Mouse (Mus musculus) kidney, adult 10 weeks (tissue): ENCODE data around the gene Gm8677. TPM values are rescaled to one million over a fixed set of nuclear protein-coding genes. Genes with fewer than 3 reads are reported as not detected.

Experiments used
- polyA plus RNA-seq: library from polyadenylated mRNA; stranded (reverse); fragments of 350-450 nt; fragmentation: Illumina TruSeq; extraction: RNeasy Lipid Tissue Mini Kit (QIAGEN cat#74804); gene quantifications from one replicate; pipeline ENCODE4 v1.2.3, GENCODE M21; 2014; ENCODE audit warnings: low read depth, low replicate concordance

Gm8677 gene
- not detected for polyA plus RNA-seq

DNA sequence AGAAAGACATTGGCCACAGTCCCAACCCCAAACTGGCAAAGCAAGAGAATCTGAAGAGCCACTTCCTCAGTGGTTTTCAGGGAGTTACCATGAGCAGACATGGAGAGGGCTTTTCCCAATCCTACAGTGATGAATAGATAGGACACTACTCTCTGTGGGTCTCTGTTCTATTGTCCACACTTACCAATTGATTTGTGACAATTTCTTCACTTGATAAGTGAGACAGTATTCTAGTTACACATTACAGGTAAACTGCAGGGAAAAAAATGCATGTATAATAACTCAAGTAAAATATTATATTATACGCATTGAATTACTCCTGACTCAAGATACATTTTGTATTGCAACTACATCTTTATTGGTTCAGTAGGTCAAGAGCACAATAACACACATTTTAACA is at the start of gene Gm8677:
Gm8677 (minus strand) TSS at position 101 of the 400 bp plus-strand sequence.

DNA sequence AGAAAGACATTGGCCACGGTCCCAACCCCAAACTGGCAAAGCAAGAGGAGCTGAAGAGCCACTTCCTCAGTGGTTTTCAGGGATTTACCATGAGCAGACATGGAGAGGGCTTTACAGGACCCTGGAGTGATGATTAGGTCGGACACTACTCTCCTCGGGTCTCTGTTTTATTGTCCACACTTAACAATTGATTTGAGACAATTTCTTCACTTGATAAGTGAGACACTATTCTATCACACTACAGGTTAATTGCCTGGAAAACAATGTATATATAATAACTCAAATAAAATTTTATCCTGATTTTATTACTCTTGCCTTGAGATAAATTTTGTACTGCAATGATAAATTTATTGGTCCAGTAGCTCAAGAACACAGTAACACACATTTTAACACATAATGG is 30.6 kb upstream of the Gm8677 start, which contains the start of gene Gm4201:
Gm4201 (minus strand) TSS at position 101 of the 400 bp plus-strand sequence.

GRCm38 (mm10) chr7:22522667-22523066 is 12.0 kb downstream of the Gm8677 start, which contains the start of gene Vmn1r152:
Gene Vmn1r152 (plus strand): TSS chr7:22522967.

DNA sequence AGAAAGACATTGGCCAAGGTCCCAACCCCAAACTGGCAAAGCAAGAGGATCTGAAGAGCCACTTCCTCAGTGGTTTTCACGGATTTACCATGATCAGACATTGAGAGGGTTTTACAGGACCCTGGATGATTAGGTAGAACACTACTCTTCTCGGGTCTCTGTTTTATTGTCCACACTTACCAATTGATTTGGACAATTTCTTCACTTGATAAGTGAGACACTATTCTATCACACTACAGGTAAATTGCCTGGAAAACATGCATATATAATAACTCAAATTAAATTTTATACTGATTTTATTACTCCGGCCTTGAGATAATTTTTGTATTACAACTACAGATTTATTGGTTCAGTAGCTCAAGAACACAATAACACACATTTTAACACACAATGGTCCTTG is 35.1 kb downstream of the Gm8677 start, which contains the start of gene Vmn1r151:
Vmn1r151 (minus strand) TSS at position 101 of the 400 bp plus-strand sequence.

Other genes with a start within 250 kb of the Gm8677 start
- gene Gm4187, start 205.2 kb downstream of the Gm8677 start, polyA plus RNA-seq: not detected
- not detected for gene Gm8660, start 163.8 kb downstream of the Gm8677 start, polyA plus RNA-seq
- not detected for gene Vmn1r148, start 121.3 kb downstream of the Gm8677 start, polyA plus RNA-seq
- gene Vmn1r149, start 96.7 kb downstream of the Gm8677 start, polyA plus RNA-seq: not detected
- not detected for gene Gm10665, start 70.8 kb downstream of the Gm8677 start, polyA plus RNA-seq
- gene Vmn1r151, start 35.2 kb downstream of the Gm8677 start, polyA plus RNA-seq: not detected
- gene Vmn1r152, start 11.9 kb downstream of the Gm8677 start, polyA plus RNA-seq: not detected
- gene Gm4201, start 30.5 kb upstream of the Gm8677 start, polyA plus RNA-seq: not detected
- not detected for gene Gm4565, start 53.2 kb upstream of the Gm8677 start, polyA plus RNA-seq
- not detected for gene Vmn1r155, start 123.1 kb upstream of the Gm8677 start, polyA plus RNA-seq
- not detected for gene Gm8693, start 157.4 kb upstream of the Gm8677 start, polyA plus RNA-seq
- not detected for gene Gm4567, start 184.8 kb upstream of the Gm8677 start, polyA plus RNA-seq
- gene Vmn1r157, start 226.8 kb upstream of the Gm8677 start, polyA plus RNA-seq: not detected